Mouse (Mus musculus): ENCODE data around the gene Tspan4. TPM values are rescaled to one million over a fixed set of nuclear protein-coding genes. Genes with fewer than 3 reads are reported as not detected.

Gene Tspan4
- polyA plus RNA-seq, 1 experiment from 2014 or later, result 32.6 TPM

DNA sequence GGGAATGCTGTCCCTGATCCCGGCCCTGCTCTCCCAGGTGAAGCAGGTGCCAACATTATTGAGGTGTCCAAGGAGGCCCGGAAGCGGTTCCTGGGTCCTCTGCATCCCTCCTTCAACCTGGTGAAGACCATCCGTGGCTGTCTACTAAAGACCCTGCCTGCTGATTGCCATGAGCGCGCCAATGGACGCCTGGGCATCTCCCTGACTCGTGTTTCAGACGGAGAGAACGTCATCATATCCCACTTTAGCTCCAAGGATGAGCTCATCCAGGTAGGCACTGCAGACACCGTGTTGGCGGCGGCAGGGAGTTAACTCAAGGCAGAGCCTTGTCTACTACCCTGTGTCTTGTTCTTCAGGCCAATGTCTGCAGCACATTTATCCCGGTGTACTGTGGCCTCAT, 17.8 kb upstream of the Tspan4 start:
- H3K9ac ChIP-seq (replicated peaks), result no peak overlapping the region
- WGBS, result 93% methylated on average over 14 of the region's 14 CpGs
- ATAC-seq (ENCODE audit: low FRiP score, low read depth), result no peak
- peaks cover 21% of the 10 kb centered on the region for H3K4me1 ChIP-seq
- no peak overlapping the region for H3K27ac ChIP-seq (replicated peaks)
- H3K4me3 ChIP-seq, result no peak overlapping the region
- no peaks in the 10 kb centered on the region for H3K9me3 ChIP-seq
- H3K4me2 ChIP-seq (replicated peaks), result no peak overlapping the region
- peaks cover 53% of the 10 kb centered on the region for H3K27me3 ChIP-seq
- H3K36me3 ChIP-seq, result peaks cover 17% of the 10 kb centered on the region

DNA sequence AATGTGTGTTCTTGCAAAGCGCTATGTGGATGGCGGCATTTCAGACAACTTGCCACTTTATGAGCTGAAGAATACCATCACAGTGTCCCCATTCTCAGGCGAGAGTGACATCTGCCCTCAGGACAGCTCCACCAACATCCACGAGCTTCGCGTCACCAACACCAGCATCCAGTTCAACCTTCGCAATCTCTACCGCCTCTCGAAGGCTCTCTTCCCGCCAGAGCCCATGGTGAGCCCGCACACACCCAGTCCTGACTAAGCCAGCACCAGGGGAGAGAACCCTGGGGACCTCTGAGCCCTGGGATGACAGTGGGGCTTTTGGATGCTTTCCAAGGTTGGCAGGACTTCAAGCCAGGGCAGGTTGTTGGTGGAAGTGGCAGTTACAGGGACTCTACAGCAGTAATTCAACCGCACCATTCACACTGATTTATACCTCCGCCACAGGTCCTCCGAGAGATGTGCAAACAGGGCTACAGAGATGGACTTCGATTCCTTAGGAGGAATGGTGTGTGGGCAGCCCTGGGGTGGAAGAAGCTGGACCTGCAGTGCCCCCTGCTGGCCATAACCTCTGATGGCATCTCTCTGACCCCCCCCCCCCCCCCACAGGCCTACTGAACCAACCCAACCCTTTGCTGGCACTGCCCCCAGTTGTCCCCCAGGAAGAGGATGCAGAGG, 16.9 kb upstream of the Tspan4 start:
- 75% methylated on average over 15 of the region's 15 CpGs for WGBS
- peaks cover 62% of the 10 kb centered on the region for H3K27me3 ChIP-seq
- H3K4me1 ChIP-seq, result peaks cover 24% of the 10 kb centered on the region
- H3K9ac ChIP-seq (replicated peaks), result no peak overlapping the region
- no peak overlapping the region for H3K4me2 ChIP-seq (replicated peaks)
- ATAC-seq (ENCODE audit: low FRiP score, low read depth), result no peak
- H3K9me3 ChIP-seq, result no peaks in the 10 kb centered on the region
- no peak overlapping the region for H3K27ac ChIP-seq (replicated peaks)
- H3K36me3 ChIP-seq, result peaks cover 15% of the 10 kb centered on the region; the same call in 1 of the 2 replicates
- H3K4me3 ChIP-seq, result no peak overlapping the region

- Histone ChIP-seq H3K4me3 (no peak overlapping the region), H3K4me1 (peaks cover 24% of the 10 kb centered on the region), H3K4me2 (replicated peaks) (no peak overlapping the region), H3K9ac (replicated peaks) (no peak overlapping the region), H3K9me3 (no peaks in the 10 kb centered on the region), H3K27ac (replicated peaks) (no peak overlapping the region), H3K36me3 (peaks cover 15% of the 10 kb centered on the region; the same call in 1 of the 2 replicates), H3K27me3 (peaks cover 67% of the 10 kb centered on the region)
- WGBS, result 92% methylated on average over 11 of the region's 11 CpGs
- no peak for ATAC-seq (ENCODE audit: low FRiP score, low read depth)
Measured at GRCm38 (mm10) chr7:141458661-141459060, 16.4 kb upstream of the Tspan4 start.

DNA sequence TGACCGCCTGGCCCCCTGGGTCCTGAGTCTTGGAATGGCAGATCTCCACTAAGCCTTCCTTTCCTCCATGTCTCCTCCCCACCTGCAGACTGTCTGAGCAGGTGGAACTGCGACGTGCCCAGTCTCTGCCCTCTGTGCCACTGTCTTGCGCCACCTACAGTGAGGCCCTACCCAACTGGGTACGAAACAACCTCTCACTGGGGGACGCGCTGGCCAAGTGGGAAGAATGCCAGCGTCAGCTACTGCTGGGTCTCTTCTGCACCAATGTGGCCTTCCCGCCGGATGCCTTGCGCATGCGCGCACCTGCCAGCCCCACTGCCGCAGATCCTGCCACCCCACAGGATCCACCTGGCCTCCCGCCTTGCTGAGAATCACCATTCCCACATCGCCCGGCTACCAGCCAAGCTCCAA, 15.7 kb upstream of the Tspan4 start:
- 95% methylated on average over 17 of the region's 17 CpGs for whole genome bisulfite sequencing
- Histone ChIP-seq H3K4me2 (replicated peaks) (no peak overlapping the region), H3K9me3 (no peaks in the 10 kb centered on the region), H3K36me3 (peaks cover 15% of the 10 kb centered on the region; the same call in 1 of the 2 replicates), H3K9ac (replicated peaks) (no peak overlapping the region), H3K27ac (replicated peaks) (no peak overlapping the region), H3K4me3 (no peak overlapping the region), H3K4me1 (peaks cover 25% of the 10 kb centered on the region), H3K27me3 (peaks cover 73% of the 10 kb centered on the region)
- ATAC-seq (ENCODE audit: low FRiP score, low read depth), result no peak

- peaks cover 80% of the 10 kb centered on the region for H3K27me3 ChIP-seq
- no peak overlapping the region for H3K9ac ChIP-seq (replicated peaks)
- H3K4me1 ChIP-seq, result peaks cover 27% of the 10 kb centered on the region
- no peak overlapping the region for H3K4me3 ChIP-seq
- ATAC-seq (ENCODE audit: low FRiP score, low read depth), result no peak
- H3K36me3 ChIP-seq, result peaks cover 15% of the 10 kb centered on the region; the same call in 1 of the 2 replicates
- no peaks in the 10 kb centered on the region for H3K9me3 ChIP-seq
- H3K4me2 ChIP-seq (replicated peaks), result no peak overlapping the region
- H3K27ac ChIP-seq (replicated peaks), result no peak overlapping the region
- WGBS, result 75% methylated on average over 5 of the region's 5 CpGs
Measured at GRCm38 (mm10) chr7:141460001-141460390, 15.0 kb upstream of the Tspan4 start.

DNA sequence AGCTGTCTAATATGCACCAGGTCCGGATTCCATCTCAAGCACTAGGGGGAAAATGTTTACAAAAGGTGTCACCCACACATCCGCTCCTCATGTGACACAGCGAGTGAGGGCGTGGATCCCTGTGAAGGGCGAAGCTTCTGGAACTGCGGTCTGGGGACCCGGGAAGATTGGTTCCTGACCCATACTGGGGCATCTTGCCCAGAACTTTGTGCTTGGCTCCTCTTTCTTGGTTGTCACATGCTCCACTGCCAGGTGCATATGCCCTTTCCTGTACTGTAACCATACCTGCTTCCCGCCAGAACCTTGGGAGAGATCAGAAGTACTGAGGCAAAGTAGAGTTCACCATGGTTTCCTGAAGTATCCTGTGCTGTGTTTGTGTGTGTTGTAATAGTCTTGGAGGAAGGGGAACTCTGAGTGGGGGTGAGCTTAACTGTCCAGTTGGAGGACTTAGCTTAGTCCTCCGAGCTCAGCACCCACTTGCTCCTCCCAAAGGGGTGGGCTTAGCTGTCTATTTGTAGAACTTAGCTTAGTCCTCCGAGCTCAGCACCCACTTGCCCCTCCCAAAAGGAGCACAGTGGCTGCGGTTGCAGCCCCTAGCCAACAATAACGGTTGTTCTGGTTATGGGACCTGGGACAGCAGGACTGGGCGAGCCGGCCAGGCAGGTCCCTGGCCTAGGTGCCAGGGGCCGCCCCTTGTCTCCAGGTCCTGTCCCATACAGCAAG, 14.5 kb upstream of the Tspan4 start, which contains the start of gene Cracr2b:
Cracr2b (plus strand) TSS at position 704 of the 723 bp plus-strand sequence.
- H3K4me1 ChIP-seq, result peaks cover 27% of the 10 kb centered on the region
- H3K4me2 ChIP-seq (replicated peaks), result peak within 1 kb of the TSS; percentile 54
- 71% methylated on average over 15 of the region's 15 CpGs for WGBS

GRCm38 (mm10) chr7:141461521-141462332, 13.3 kb upstream of the Tspan4 start:
- H3K9me3 ChIP-seq, result no peaks in the 10 kb centered on the region
- no peak for ATAC-seq (ENCODE audit: low FRiP score, low read depth)
- peak overlapping the region; percentile 54 for H3K4me2 ChIP-seq (replicated peaks)
- H3K27ac ChIP-seq (replicated peaks), result no peak overlapping the region
- H3K4me1 ChIP-seq, result peaks cover 21% of the 10 kb centered on the region
- H3K4me3 ChIP-seq, result peak overlapping the region; percentile 40
- peaks cover 15% of the 10 kb centered on the region; the same call in 1 of the 2 replicates for H3K36me3 ChIP-seq
- H3K27me3 ChIP-seq, result peaks cover 89% of the 10 kb centered on the region
- 2% methylated on average over 55 of the region's 59 CpGs for WGBS
- peak overlapping the region; percentile 49; the same call in 1 of the 2 replicates for H3K9ac ChIP-seq (replicated peaks)

More for the DNA sequence above, 14.5 kb upstream of the Tspan4 start, which contains the start of gene Cracr2b:
- H3K27me3 ChIP-seq, result peaks cover 86% of the 10 kb centered on the region
- no peaks in the 10 kb centered on the region for H3K9me3 ChIP-seq
- no peak within 1 kb of the TSS for H3K27ac ChIP-seq (replicated peaks)
- H3K4me3 ChIP-seq, result peak within 1 kb of the TSS; percentile 40
- H3K9ac ChIP-seq (replicated peaks), result peak within 1 kb of the TSS; percentile 49; the same call in 1 of the 2 replicates
- H3K36me3 ChIP-seq, result peaks cover 15% of the 10 kb centered on the region; the same call in 1 of the 2 replicates
- ATAC-seq (ENCODE audit: low FRiP score, low read depth), result no peak

DNA sequence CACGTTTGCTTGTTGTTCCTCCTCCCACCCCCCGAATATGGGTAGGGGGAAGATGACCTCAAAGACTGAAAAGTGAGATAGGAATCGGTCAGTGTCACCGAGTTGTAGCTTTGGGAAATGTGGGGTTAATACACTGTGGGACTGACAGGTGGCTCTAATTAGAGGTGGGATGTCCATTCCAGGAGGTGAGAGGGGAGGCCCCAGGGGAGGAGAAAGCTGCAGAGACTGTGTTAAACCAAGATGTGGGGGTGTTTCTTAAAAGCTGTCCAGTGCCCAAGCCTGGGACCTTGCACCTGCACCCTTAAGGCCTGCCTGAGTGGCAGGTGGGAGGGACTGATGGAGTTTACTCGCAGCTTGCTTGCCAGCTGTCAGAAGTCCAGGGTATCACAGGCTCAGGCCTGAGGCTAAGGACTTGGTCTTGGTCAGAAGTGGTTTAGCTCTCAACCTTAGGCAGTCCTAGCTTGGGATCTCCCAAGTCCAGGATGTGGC, 12.7 kb upstream of the Tspan4 start:
- Histone ChIP-seq H3K4me3 (peak overlapping the region; percentile 40; the same call in 1 of the 2 replicates), H3K27ac (replicated peaks) (no peak overlapping the region), H3K9me3 (no peaks in the 10 kb centered on the region), H3K27me3 (peaks cover 87% of the 10 kb centered on the region), H3K9ac (replicated peaks) (no peak overlapping the region), H3K4me2 (replicated peaks) (peak overlapping the region; percentile 54), H3K4me1 (peaks cover 27% of the 10 kb centered on the region), H3K36me3 (peaks cover 15% of the 10 kb centered on the region; the same call in 1 of the 2 replicates)
- ATAC-seq (ENCODE audit: low FRiP score, low read depth), result no peak
- WGBS, result 19% methylated on average over 5 of the region's 5 CpGs

GRCm38 (mm10) chr7:141463824-141464602, 11.0 kb upstream of the Tspan4 start:
- WGBS, result 22% methylated on average over 12 of the region's 12 CpGs
- ATAC-seq (ENCODE audit: low FRiP score, low read depth), result no peak
- no peak overlapping the region for H3K4me2 ChIP-seq (replicated peaks)
- peaks cover 42% of the 10 kb centered on the region for H3K4me1 ChIP-seq
- H3K27me3 ChIP-seq, result peaks cover 82% of the 10 kb centered on the region
- H3K4me3 ChIP-seq, result peak overlapping the region; percentile 17
- H3K36me3 ChIP-seq, result 0 out of 2 replicates have a peak, but pooled peaks cover 11% of the 10 kb centered on the region
- H3K9me3 ChIP-seq, result no peaks in the 10 kb centered on the region
- H3K27ac ChIP-seq (replicated peaks), result no peak overlapping the region
- H3K9ac ChIP-seq (replicated peaks), result no peak overlapping the region

- Histone ChIP-seq H3K27me3 (peaks cover 75% of the 10 kb centered on the region), H3K9me3 (no peaks in the 10 kb centered on the region), H3K27ac (replicated peaks) (no peak overlapping the region), H3K4me1 (peaks cover 49% of the 10 kb centered on the region), H3K36me3 (peaks cover 7% of the 10 kb centered on the region; the same call in 1 of the 2 replicates), H3K4me3 (peak overlapping the region; percentile 17), H3K4me2 (replicated peaks) (peak overlapping the region; percentile 25), H3K9ac (replicated peaks) (no peak overlapping the region)
- 4% methylated on average over 33 of the region's 38 CpGs for WGBS
- no peak for ATAC-seq (ENCODE audit: low FRiP score, low read depth)
Measured at GRCm38 (mm10) chr7:141464603-141465201, 10.3 kb upstream of the Tspan4 start.

Data from midbrain, embryonic 12.5 days (tissue).